Mouse (Mus musculus) bone marrow macrophage, adult 2 months (primary cell): ENCODE data around the gene Pga5.

ENCODE experiments used
- CTCF ChIP-seq: IDR thresholded peaks from 2 replicates; pipeline ENCODE4 v1.5.1; 2012; ENCODE audit warnings: low read depth, mild to moderate bottlenecking, low read length, moderate library complexity
- POLR2A ChIP-seq: IDR thresholded peaks from 2 replicates; pipeline ENCODE4 v1.6.1; 2012; ENCODE audit warnings: mild to moderate bottlenecking, low read depth, low read length, borderline replicate concordance

DNA sequence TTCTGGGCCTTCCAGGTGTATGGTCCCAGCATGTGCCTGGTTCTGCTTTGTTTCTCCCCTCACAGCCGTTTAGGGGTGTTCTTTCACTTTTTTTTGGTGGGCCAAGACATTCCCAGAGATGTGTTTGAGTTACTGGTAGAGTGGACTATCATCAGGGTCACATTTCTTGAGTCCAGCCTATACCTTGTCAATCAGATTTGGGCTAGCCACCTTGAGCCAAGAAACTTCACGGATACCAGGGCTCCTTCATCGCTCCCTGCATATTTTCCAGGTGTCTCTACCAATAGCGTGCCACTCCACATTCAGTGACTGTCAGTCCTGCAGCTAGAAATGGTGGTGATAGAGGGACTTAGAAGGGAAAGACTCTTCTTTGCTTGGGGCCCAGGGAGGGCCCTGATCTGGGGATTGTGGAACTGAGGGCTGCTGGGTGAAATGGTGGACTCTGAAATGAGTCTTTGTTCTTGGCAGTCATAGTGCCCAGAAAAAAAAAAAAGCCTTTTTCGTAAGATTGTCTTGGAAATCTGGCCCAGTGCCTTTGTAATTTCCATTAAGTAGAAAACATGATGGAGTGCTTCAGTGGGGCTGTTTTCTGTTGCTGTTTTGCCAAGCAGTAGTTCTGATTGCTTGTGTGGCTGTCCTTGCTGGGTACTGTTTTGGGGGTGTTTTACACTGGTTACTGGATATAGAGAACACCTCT, 11.7 kb upstream of the Pga5 start:
- TF ChIP-seq CTCF (no peak), POLR2A (no peak)
